Mouse (Mus musculus) stomach, embryonic 14.5 days (tissue): ENCODE results near the gene Tmem120b. TPM values are rescaled to one million over a fixed set of nuclear protein-coding genes. Genes with fewer than 3 reads are reported as not detected.

Source experiments
- ATAC-seq: fragments of 200-750 bp; cut with Nextera tagmentation; 2 replicates; pipeline ENCODE4 v1.8.0; 2017; ENCODE audit warnings: low read depth, moderate TSS enrichment; ENCODE audit not compliant: insufficient number of reproducible peaks, insufficient read depth, low FRiP score
- H3K27ac ChIP-seq: fragments of 300-500 bp; sonication (generic); 2 replicates; pipeline ENCODE4 v1.5.1; 2014; ENCODE audit warnings: mild to moderate bottlenecking, low read length, moderate library complexity, mixed read lengths
- H3K27me3 ChIP-seq: fragments of 300-500 bp; sonication (generic); 2 replicates; pipeline ENCODE4 v1.6.1; 2014; ENCODE audit warnings: low read length, control low read depth, mixed read lengths; ENCODE audit not compliant: control insufficient read depth, insufficient read depth
- H3K36me3 ChIP-seq: fragments of 300-500 bp; sonication (generic); 2 replicates; pipeline ENCODE4 v1.6.1; 2014; ENCODE audit warnings: mild to moderate bottlenecking, control low read depth, low read length, moderate library complexity, mixed read lengths; ENCODE audit not compliant: control insufficient read depth, insufficient read depth
- H3K4me1 ChIP-seq: fragments of 300-500 bp; sonication (generic); 2 replicates; pipeline ENCODE4 v1.6.1; 2014; ENCODE audit warnings: low read length, control low read depth, mixed read lengths; ENCODE audit not compliant: control insufficient read depth, insufficient read depth
- H3K4me2 ChIP-seq: fragments of 300-500 bp; sonication (generic); replicated peaks from 2 replicates; pipeline ENCODE4 v1.6.1; 2014; ENCODE audit warnings: low read depth, low read length, control low read depth
- H3K4me3 ChIP-seq: fragments of 300-500 bp; sonication (generic); 2 replicates; pipeline ENCODE4 v1.5.1; 2014; ENCODE audit warnings: low read depth, low read length, control low read depth
- H3K9ac ChIP-seq: fragments of 300-500 bp; sonication (generic); replicated peaks from 2 replicates; pipeline ENCODE4 v1.6.1; 2014; ENCODE audit warnings: low read depth, mild to moderate bottlenecking, control low read depth, low read length, moderate library complexity, mixed read lengths
- H3K9me3 ChIP-seq: fragments of 300-500 bp; sonication (generic); 2 replicates; pipeline ENCODE4 v1.6.1; 2016; ENCODE audit warnings: low read depth, low read length, control low read depth; ENCODE audit not compliant: control insufficient read depth
- WGBS: fragments of 180-500 bp; shearing (Covaris S2); extraction: QIAGEN DNeasy Blood & Tissue Kit; methylation state at CpG from one replicate; pipeline ENCODE4 v1.1.7; 2014; 5-methylcytosine and 5-hydroxymethylcytosine counted together
- polyA plus RNA-seq: library from polyadenylated mRNA; unstranded; fragments of >200 nt; fragmentation: Nextera tagmentation; extraction: Ambion mirVana; gene quantifications from 2 replicates; pipeline ENCODE4 v1.2.1, GENCODE M21; 2014

Tmem120b gene
- polyA plus RNA-seq, 1 experiment from 2014 or later, result 9.3 TPM

DNA sequence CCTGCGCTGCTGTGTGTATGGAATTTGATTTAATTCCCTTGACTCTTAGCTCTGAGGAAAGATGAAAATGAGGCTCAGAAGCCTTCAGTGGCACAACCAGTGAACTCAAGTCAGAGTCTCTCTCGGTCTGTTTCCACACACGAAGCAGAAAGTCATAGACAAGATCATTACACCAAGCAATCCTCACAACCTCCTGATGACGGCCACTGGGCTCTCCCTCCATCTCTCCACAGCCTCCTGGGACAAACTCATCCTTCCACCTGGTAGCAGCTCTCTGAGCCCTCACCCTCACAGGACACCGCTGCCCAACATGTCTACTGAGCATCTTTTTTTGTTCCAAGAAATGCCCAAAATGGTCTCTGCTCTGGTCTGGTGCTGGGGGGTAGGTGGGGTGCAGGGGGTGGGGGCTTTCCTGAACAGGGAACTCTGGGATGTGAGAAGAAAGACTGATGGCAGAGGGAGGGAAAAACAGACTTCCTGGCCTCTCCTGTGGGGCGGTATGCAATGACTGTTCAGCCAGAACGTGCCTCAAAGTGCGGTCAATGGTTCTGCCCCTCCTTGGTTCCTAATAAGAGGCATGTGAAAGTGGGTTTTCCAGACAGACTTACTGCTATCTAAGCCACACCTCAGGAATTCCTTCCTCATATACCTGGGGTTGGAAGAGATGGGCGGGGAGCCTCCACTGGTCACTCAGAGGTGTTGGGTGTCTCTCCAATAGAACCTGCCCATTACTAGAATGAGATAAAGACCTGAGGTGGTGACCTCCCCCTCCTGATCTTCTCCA, 62.0 kb downstream of the Tmem120b start:
- Histone ChIP-seq H3K36me3 (peaks cover 7% of the 10 kb centered on the region; the same call in 1 of the 2 replicates), H3K9ac (no peak overlapping the region), H3K4me3 (no peak overlapping the region), H3K9me3 (no peaks in the 10 kb centered on the region), H3K4me1 (peaks cover 31% of the 10 kb centered on the region), H3K4me2 (no peak overlapping the region), H3K27ac (no peak overlapping the region), H3K27me3 (no peaks in the 10 kb centered on the region)
- 88% methylated on average over 9 of the region's 9 CpGs for WGBS
- ATAC-seq, result no peak

DNA sequence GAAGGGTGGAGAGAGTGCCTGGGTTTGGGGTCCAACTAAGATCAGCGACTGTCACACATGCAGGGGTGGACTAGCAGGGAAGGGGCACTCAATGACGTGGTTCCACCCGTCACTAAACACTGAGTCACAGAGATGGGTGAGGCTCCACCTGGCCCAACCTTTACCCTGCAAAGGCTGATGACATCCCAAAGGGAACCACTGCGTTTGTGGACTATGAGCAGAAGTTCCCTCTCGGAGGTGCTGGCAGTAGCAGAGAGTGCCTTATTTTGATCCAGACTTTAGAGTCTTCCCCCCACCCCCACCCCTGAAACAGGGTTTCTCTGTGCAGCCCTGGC, 62.6 kb downstream of the Tmem120b start:
- H3K27me3 ChIP-seq, result no peaks in the 10 kb centered on the region
- H3K27ac ChIP-seq, result no peak overlapping the region
- no peak for ATAC-seq
- peaks cover 36% of the 10 kb centered on the region for H3K4me1 ChIP-seq
- no peaks in the 10 kb centered on the region for H3K9me3 ChIP-seq
- 80% methylated on average over 5 of the region's 5 CpGs for WGBS
- peaks cover 7% of the 10 kb centered on the region; the same call in 1 of the 2 replicates for H3K36me3 ChIP-seq
- H3K4me3 ChIP-seq, result no peak overlapping the region
- H3K9ac ChIP-seq, result no peak overlapping the region
- H3K4me2 ChIP-seq, result no peak overlapping the region

- Histone ChIP-seq H3K9ac (0 out of 2 replicates have a peak within 1 kb of the TSS, but pooled peaks have one; percentile 26), H3K4me2 (peak within 1 kb of the TSS; percentile 55), H3K36me3 (peaks cover 7% of the 10 kb centered on the region; the same call in 1 of the 2 replicates), H3K4me3 (peak within 1 kb of the TSS; percentile 31), H3K27ac (peak within 1 kb of the TSS; percentile 100), H3K27me3 (no peaks in the 10 kb centered on the region), H3K4me1 (peaks cover 51% of the 10 kb centered on the region), H3K9me3 (no peaks in the 10 kb centered on the region)
- ATAC-seq, result peak; percentile 25; the same call in 1 of the 2 replicates
- 6% methylated on average over 44 of the region's 44 CpGs for WGBS
Measured at GRCm38 (mm10) chr5:123132308-123133071, 64.3 kb downstream of the Tmem120b start, which contains the start of gene Rhof. Rhof (minus strand) TSS chr5:123132692.

DNA sequence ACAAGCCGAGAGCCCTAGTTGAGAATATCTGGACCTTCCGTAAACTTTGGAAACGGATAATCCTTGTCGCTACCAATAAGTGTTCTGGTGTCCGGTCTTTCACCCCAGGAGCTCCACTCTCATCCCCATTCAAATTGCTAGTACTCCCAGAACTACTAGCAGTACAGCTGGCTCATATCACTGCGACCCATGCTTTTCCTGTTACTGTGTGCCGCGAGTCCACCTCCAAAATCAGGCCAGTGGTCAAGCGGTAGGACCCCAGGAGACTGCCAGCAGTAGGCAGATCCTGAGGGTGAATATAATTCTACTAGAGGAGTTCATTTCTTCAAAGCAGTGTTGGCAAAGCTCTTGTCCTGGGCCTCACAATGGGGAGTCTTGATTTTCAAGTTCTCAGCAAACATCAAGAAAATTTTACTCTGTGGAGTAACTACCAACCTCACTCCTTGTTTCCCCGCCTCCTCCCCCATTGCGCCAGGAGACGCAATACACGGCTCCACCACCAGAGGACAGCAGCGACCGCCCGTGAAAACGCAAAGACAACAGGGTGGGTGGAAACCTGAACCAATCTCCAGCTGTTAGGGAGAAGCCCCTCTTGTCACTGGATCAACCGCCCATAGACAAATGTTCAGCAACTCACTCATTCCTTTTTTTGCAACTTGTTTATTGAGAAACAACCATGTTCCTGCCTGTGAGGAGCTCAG, 65.0 kb downstream of the Tmem120b start:
- no peak overlapping the region for H3K9ac ChIP-seq
- peaks cover 7% of the 10 kb centered on the region; the same call in 1 of the 2 replicates for H3K36me3 ChIP-seq
- 17% methylated on average over 18 of the region's 18 CpGs for WGBS
- H3K4me3 ChIP-seq, result no peak overlapping the region; the same call in 1 of the 2 replicates
- ATAC-seq, result no peak
- peak overlapping the region; percentile 55; the same call in 1 of the 2 replicates for H3K4me2 ChIP-seq
- H3K27me3 ChIP-seq, result no peaks in the 10 kb centered on the region
- peaks cover 59% of the 10 kb centered on the region for H3K4me1 ChIP-seq
- H3K27ac ChIP-seq, result peak overlapping the region; percentile 100
- H3K9me3 ChIP-seq, result no peaks in the 10 kb centered on the region

GRCm38 (mm10) chr5:123133784-123134143, 65.5 kb downstream of the Tmem120b start:
- peaks cover 60% of the 10 kb centered on the region for H3K4me1 ChIP-seq
- ATAC-seq, result no peak

GRCm38 (mm10) chr5:123134186-123134874, 66.1 kb downstream of the Tmem120b start:
- no peaks in the 10 kb centered on the region for H3K27me3 ChIP-seq

More at GRCm38 (mm10) chr5:123133784-123134143, 65.5 kb downstream of the Tmem120b start:
- 20% methylated on average over 7 of the region's 7 CpGs for WGBS
- H3K4me2 ChIP-seq, result peak overlapping the region; percentile 55; the same call in 1 of the 2 replicates
- no peak overlapping the region for H3K9ac ChIP-seq
- H3K27me3 ChIP-seq, result no peaks in the 10 kb centered on the region
- H3K9me3 ChIP-seq, result no peaks in the 10 kb centered on the region
- peaks cover 7% of the 10 kb centered on the region; the same call in 1 of the 2 replicates for H3K36me3 ChIP-seq
- peak overlapping the region; percentile 100; the same call in 1 of the 2 replicates for H3K27ac ChIP-seq
- no peak overlapping the region; the same call in 1 of the 2 replicates for H3K4me3 ChIP-seq

GRCm38 (mm10) chr5:123134875-123135382, 66.7 kb downstream of the Tmem120b start:
- ATAC-seq, result no peak
- H3K4me3 ChIP-seq, result peak overlapping the region; percentile 84
- no peaks in the 10 kb centered on the region for H3K27me3 ChIP-seq
- peak overlapping the region; percentile 100 for H3K27ac ChIP-seq
- peak overlapping the region; percentile 100 for H3K4me2 ChIP-seq
- H3K4me1 ChIP-seq, result peaks cover 60% of the 10 kb centered on the region
- no peaks in the 10 kb centered on the region for H3K9me3 ChIP-seq
- H3K36me3 ChIP-seq, result peaks cover 3% of the 10 kb centered on the region; the same call in 1 of the 2 replicates
- WGBS, result 18% methylated on average over 8 of the region's 8 CpGs
- H3K9ac ChIP-seq, result peak overlapping the region; percentile 31

More at GRCm38 (mm10) chr5:123134186-123134874, 66.1 kb downstream of the Tmem120b start:
- Histone ChIP-seq H3K4me2 (peak overlapping the region; percentile 100), H3K9ac (no peak overlapping the region; the same call in 1 of the 2 replicates), H3K27ac (peak overlapping the region; percentile 100), H3K36me3 (peaks cover 7% of the 10 kb centered on the region; the same call in 1 of the 2 replicates), H3K4me1 (peaks cover 60% of the 10 kb centered on the region), H3K9me3 (no peaks in the 10 kb centered on the region), H3K4me3 (no peak overlapping the region)
- 24% methylated on average over 13 of the region's 13 CpGs for WGBS
- no peak for ATAC-seq
